Mouse (Mus musculus) E14TG2a.4 (cell line): ENCODE measurements around the gene Uggt1.

Source experiments
- CTCF ChIP-seq: conservative IDR thresholded peaks from 2 replicates; pipeline ENCODE4 v1.5.1; 2014; ENCODE audit warnings: low read length
- NANOG ChIP-seq: IDR thresholded peaks from 2 replicates; pipeline ENCODE4 v1.6.1; 2014; ENCODE audit warnings: borderline replicate concordance, low read length, mixed read lengths

- TF ChIP-seq CTCF (no peak), NANOG (no peak)
Observed at GRCm38 (mm10) chr1:36129126-36129525, 115.4 kb downstream of the Uggt1 start.
